Mouse (Mus musculus) E14TG2a.4 (cell line): Measurements from ENCODE around the gene Nid1.

Source experiments
- H3K27me3 ChIP-seq: 2 replicates; pipeline ENCODE4 v1.6.1; 2014; ENCODE audit warnings: low read length, control low read depth; ENCODE audit not compliant: insufficient read depth
- H3K36me3 ChIP-seq: 2 replicates; pipeline ENCODE4 v1.6.1; 2014; ENCODE audit warnings: low read length, control low read depth; ENCODE audit not compliant: insufficient read depth
- H3K4me1 ChIP-seq: replicated peaks from 2 replicates; pipeline ENCODE4 v1.6.1; 2014; ENCODE audit warnings: low read depth, low read length, control low read depth
- H3K4me3 ChIP-seq: replicated peaks from 2 replicates; pipeline ENCODE4 v1.5.1; 2014; ENCODE audit warnings: mild to moderate bottlenecking, low read length
- H3K9me3 ChIP-seq: 2 replicates; pipeline ENCODE4 v1.6.1; 2014; ENCODE audit warnings: low read length, control low read depth
- CTCF ChIP-seq: conservative IDR thresholded peaks from 2 replicates; pipeline ENCODE4 v1.5.1; 2014; ENCODE audit warnings: low read length
- NANOG ChIP-seq: IDR thresholded peaks from 2 replicates; pipeline ENCODE4 v1.6.1; 2014; ENCODE audit warnings: borderline replicate concordance, low read length, mixed read lengths
- POU5F1 ChIP-seq: IDR thresholded peaks from 2 replicates; pipeline ENCODE4 v1.6.1; 2014; ENCODE audit warnings: low read length, borderline replicate concordance

The Nid1 gene

DNA sequence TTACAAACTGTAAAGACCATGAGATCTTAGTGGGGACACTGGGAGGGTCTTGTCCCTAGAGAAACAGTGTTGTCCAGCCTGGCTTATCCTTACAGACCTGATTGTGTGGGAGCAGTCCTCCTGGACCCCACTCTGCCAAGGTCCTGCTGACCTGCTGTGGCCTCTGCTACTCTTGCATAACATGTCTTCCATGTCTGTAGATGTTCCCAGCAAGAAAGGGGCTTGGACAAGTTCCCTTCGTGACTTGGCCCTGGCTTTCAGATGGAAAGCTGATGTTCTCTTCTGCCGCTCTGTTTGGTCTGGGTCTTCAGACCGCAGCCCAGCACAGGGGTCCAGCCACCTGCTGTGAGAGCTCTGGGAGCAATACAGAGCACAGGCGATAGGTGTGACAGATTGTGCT is 48.3 kb downstream of the Nid1 start:
- no peak overlapping the region for H3K4me3 ChIP-seq
- no peak for TF ChIP-seq NANOG
- TF ChIP-seq POU5F1: no peak
- TF ChIP-seq CTCF: no peak
- H3K4me1 ChIP-seq: peaks cover 16% of the 10 kb centered on the region
- H3K9me3 ChIP-seq: no peaks in the 10 kb centered on the region
- peaks cover 94% of the 10 kb centered on the region for H3K36me3 ChIP-seq
- H3K27me3 ChIP-seq: no peaks in the 10 kb centered on the region

GRCm38 (mm10) chr13:13487851-13488250 is 50.5 kb downstream of the Nid1 start:
- Histone ChIP-seq H3K4me3 (no peak overlapping the region), H3K27me3 (no peaks in the 10 kb centered on the region), H3K36me3 (peaks cover 89% of the 10 kb centered on the region), H3K4me1 (0 out of 2 replicates have a peak, but pooled peaks cover 3% of the 10 kb centered on the region), H3K9me3 (no peaks in the 10 kb centered on the region)
- TF ChIP-seq POU5F1 (no peak), NANOG (no peak)

DNA sequence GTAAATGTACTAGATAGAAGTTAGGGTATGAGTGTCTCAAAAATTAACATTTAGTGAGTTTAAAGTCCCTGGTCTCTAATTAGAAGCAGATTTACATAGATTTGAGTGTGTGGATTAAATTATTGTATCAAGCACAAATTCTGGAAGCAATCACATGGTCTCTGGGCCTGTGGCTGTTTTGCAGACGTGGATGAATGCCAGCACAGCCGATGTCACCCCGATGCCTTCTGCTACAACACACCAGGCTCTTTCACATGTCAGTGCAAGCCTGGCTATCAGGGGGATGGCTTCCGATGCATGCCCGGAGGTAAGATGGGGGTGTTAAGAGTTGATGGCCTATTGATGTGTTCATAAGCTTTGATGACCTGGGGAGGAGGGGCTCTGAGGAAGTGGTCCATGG is 52.5 kb downstream of the Nid1 start:
- Histone ChIP-seq H3K27me3 (no peaks in the 10 kb centered on the region), H3K36me3 (peaks cover 84% of the 10 kb centered on the region), H3K9me3 (no peaks in the 10 kb centered on the region), H3K4me1 (0 out of 2 replicates have a peak, but pooled peaks cover 3% of the 10 kb centered on the region), H3K4me3 (no peak overlapping the region)
- TF ChIP-seq POU5F1: no peak
- no peak for TF ChIP-seq NANOG
- TF ChIP-seq CTCF: no peak

- Histone ChIP-seq H3K27me3 (no peaks in the 10 kb centered on the region), H3K4me1 (no peaks in the 10 kb centered on the region), H3K4me3 (no peak overlapping the region), H3K9me3 (no peaks in the 10 kb centered on the region), H3K36me3 (peaks cover 84% of the 10 kb centered on the region)
- no peak for TF ChIP-seq CTCF
Measured at GRCm38 (mm10) chr13:13492151-13492550, 54.8 kb downstream of the Nid1 start.

GRCm38 (mm10) chr13:13493517-13493916 is 56.2 kb downstream of the Nid1 start:
- H3K4me3 ChIP-seq: no peak overlapping the region
- no peaks in the 10 kb centered on the region for H3K27me3 ChIP-seq
- no peaks in the 10 kb centered on the region for H3K9me3 ChIP-seq
- TF ChIP-seq NANOG (no peak), CTCF (no peak), POU5F1 (no peak)
- H3K36me3 ChIP-seq: peaks cover 86% of the 10 kb centered on the region
- no peaks in the 10 kb centered on the region for H3K4me1 ChIP-seq

- Histone ChIP-seq H3K27me3 (no peaks in the 10 kb centered on the region), H3K9me3 (no peaks in the 10 kb centered on the region), H3K36me3 (peaks cover 83% of the 10 kb centered on the region), H3K4me1 (peaks cover 4% of the 10 kb centered on the region; the same call in 1 of the 2 replicates), H3K4me3 (no peak overlapping the region)
- no peak for TF ChIP-seq POU5F1
- TF ChIP-seq CTCF: no peak
- TF ChIP-seq NANOG: no peak
Measured at GRCm38 (mm10) chr13:13498022-13498421, 60.7 kb downstream of the Nid1 start.

- TF ChIP-seq NANOG (no peak), CTCF (no peak), POU5F1 (no peak)
- H3K4me3 ChIP-seq: no peak overlapping the region
- peaks cover 86% of the 10 kb centered on the region for H3K36me3 ChIP-seq
- H3K9me3 ChIP-seq: no peaks in the 10 kb centered on the region
- H3K4me1 ChIP-seq: peaks cover 15% of the 10 kb centered on the region; the same call in 1 of the 2 replicates
- H3K27me3 ChIP-seq: no peaks in the 10 kb centered on the region
Measured at GRCm38 (mm10) chr13:13502406-13502805, 65.1 kb downstream of the Nid1 start.

DNA sequence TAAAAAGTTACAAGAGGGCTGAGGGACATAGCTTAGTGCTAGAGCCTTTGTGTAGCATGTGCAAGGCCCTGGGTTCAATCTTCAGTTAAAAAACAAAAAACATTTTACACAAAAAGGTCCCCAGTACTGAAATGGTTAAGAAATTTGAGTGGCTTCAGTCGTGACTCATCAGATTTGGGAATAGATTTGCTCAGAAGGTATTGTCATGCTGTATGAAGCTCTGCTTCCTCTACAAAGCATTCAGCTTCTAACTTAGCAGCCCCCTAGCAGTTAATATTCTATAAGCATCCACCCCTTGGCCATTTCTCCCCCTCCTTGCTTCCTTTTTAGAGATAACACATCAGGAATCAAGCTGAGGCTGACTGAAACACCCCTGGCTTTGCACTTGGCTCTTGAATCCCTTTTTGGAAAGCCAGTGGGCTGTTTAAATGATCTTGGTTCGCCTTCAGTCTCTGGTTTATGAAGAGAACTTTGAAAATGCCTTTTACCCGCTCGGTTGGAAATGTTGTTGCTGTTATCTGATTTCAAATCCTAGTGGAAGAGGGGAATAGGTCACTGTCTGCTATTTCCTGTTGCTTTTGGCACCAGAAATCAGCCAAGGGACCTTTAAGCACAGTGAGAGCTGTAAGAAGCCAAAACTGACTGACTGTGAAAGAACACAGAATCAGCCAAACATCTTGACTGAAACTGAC is 66.5 kb downstream of the Nid1 start:
- no peaks in the 10 kb centered on the region for H3K9me3 ChIP-seq
- H3K36me3 ChIP-seq: peaks cover 87% of the 10 kb centered on the region
- H3K4me1 ChIP-seq: peaks cover 15% of the 10 kb centered on the region; the same call in 1 of the 2 replicates
- H3K4me3 ChIP-seq: no peak overlapping the region
- H3K27me3 ChIP-seq: no peaks in the 10 kb centered on the region
- TF ChIP-seq CTCF (no peak), NANOG (no peak), POU5F1 (no peak)

GRCm38 (mm10) chr13:13505063-13505462 is 67.7 kb downstream of the Nid1 start:
- no peak for TF ChIP-seq CTCF
- H3K27me3 ChIP-seq: no peaks in the 10 kb centered on the region

More at GRCm38 (mm10) chr13:13505063-13505462, 67.7 kb downstream of the Nid1 start:
- peaks cover 15% of the 10 kb centered on the region; the same call in 1 of the 2 replicates for H3K4me1 ChIP-seq
- H3K9me3 ChIP-seq: no peaks in the 10 kb centered on the region
- H3K36me3 ChIP-seq: peaks cover 89% of the 10 kb centered on the region
- no peak overlapping the region for H3K4me3 ChIP-seq
